Mouse (Mus musculus) myocyte (in vitro differentiated cells): ENCODE data around the gene Btbd19. TPM values are rescaled to one million over a fixed set of nuclear protein-coding genes. Genes with fewer than 3 reads are reported as not detected.

ENCODE experiments used
- H3K27me3 ChIP-seq: one replicate; pipeline ENCODE4 v1.6.1; 2011; ENCODE audit not compliant: control insufficient read depth, insufficient read depth, insufficient read length
- H3K36me3 ChIP-seq: one replicate; pipeline ENCODE4 v1.6.1; 2011; ENCODE audit not compliant: control insufficient read depth, insufficient read depth
- H3K4me2 ChIP-seq: one replicate; pipeline ENCODE4 v1.6.1; 2011; ENCODE audit warnings: low read depth, control low read depth
- H3K4me3 ChIP-seq: one replicate; pipeline ENCODE4 v1.5.1; 2011; ENCODE audit warnings: mild to moderate bottlenecking, control low read depth, moderate library complexity
- H3K79me2 ChIP-seq: one replicate; pipeline ENCODE4 v1.6.1; 2011; ENCODE audit not compliant: control insufficient read depth, insufficient read depth
- H3ac ChIP-seq: one replicate; pipeline ENCODE4 v1.6.1; 2011; ENCODE audit not compliant: control insufficient read depth, insufficient read length
- CEBPB ChIP-seq: IDR thresholded peaks from 2 replicates; pipeline ENCODE4 v1.6.1; 2011; ENCODE audit warnings: mild to moderate bottlenecking, moderate library complexity; ENCODE audit not compliant: poor library complexity, insufficient read depth, severe bottlenecking
- E2F4 ChIP-seq: IDR thresholded peaks from one replicate; pipeline ENCODE4 v1.6.1; 2011; ENCODE audit warnings: mild to moderate bottlenecking, control low read depth, moderate library complexity; ENCODE audit not compliant: insufficient read depth
- MAX ChIP-seq: IDR thresholded peaks from one replicate; pipeline ENCODE4 v1.6.1; 2011; ENCODE audit warnings: low read depth, mild to moderate bottlenecking, control low read depth
- MYOD1 ChIP-seq, 3 experiments: IDR thresholded peaks; one replicate each; pipeline ENCODE4 v1.6.1; 2011; ENCODE audit warnings: control low read depth in 2 of 3, low read depth in 2 of 3, mild to moderate bottlenecking in 2 of 3, moderate library complexity in 1 of 3; ENCODE audit not compliant: insufficient read length in 2 of 3, control insufficient read depth in 1 of 3
- MYOG ChIP-seq, 3 experiments: IDR thresholded peaks; one replicate each; pipeline ENCODE4 v1.6.1; 2011; ENCODE audit warnings: control low read depth in 2 of 3, low read depth in 2 of 3, mild to moderate bottlenecking in 2 of 3; ENCODE audit not compliant: insufficient read length in 2 of 3, control insufficient read depth in 1 of 3, insufficient read depth in 1 of 3
- POLR2A ChIP-seq: IDR thresholded peaks from one replicate; pipeline ENCODE4 v1.6.1; 2011; ENCODE audit warnings: low read depth, mild to moderate bottlenecking, control low read depth, moderate library complexity; ENCODE audit not compliant: insufficient read length
- POLR2AphosphoS2 ChIP-seq: IDR thresholded peaks from one replicate; pipeline ENCODE4 v1.6.1; 2011; ENCODE audit warnings: low read depth, control low read depth; ENCODE audit not compliant: insufficient read length
- REST ChIP-seq: IDR thresholded peaks from one replicate; pipeline ENCODE4 v1.6.1; 2011; ENCODE audit warnings: mild to moderate bottlenecking, control low read depth, moderate library complexity; ENCODE audit not compliant: insufficient read depth, insufficient read length
- SRF ChIP-seq: IDR thresholded peaks from one replicate; pipeline ENCODE4 v1.6.1; 2011; ENCODE audit warnings: low read depth; ENCODE audit not compliant: control insufficient read depth, insufficient read length
- TCF12 ChIP-seq: IDR thresholded peaks from one replicate; pipeline ENCODE4 v1.6.1; 2011; ENCODE audit warnings: mild to moderate bottlenecking, control low read depth; ENCODE audit not compliant: poor library complexity, insufficient read depth, severe bottlenecking
- TCF3 ChIP-seq: IDR thresholded peaks from one replicate; pipeline ENCODE4 v1.6.1; 2011; ENCODE audit warnings: low read depth, control low read depth; ENCODE audit not compliant: insufficient read length
- USF1 ChIP-seq: IDR thresholded peaks from one replicate; pipeline ENCODE4 v1.6.1; 2011; ENCODE audit warnings: low read depth, mild to moderate bottlenecking, control low read depth, moderate library complexity
- polyA plus RNA-seq: library from polyadenylated mRNA; unstranded; fragments of >200 nt; fragmentation: generic; extraction: Trizol; gene quantifications from one replicate; pipeline ENCODE4 v1.2.1, GENCODE M21; 2012; ENCODE audit warnings: missing spikeins

The Btbd19 gene
- polyA plus RNA-seq, 1 experiment, result 20.2 TPM

DNA sequence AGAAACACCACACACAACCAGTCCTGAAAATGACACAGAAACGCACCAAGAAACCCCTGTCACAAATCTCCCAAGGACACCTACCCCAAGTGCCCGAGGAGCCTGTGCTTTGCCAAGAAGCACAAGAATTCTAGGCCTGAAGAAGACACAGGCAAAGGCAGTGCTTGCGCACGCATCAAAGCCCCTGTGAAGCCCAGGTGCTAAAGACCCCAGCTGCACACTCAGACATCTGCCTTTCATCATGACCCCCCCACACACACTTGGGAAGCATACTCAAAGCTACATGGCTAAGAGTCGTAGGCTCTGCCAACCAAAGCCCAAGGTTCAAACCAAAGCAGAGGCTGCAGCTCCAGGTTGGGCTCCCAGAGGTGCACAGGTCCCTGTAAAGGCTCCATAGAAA, 9.9 kb downstream of the Btbd19 start:
- TF ChIP-seq TCF12, result no peak
- TF ChIP-seq USF1, result no peak
- TF ChIP-seq MAX, result no peak
- TF ChIP-seq CEBPB, result no peak
- no peak for TF ChIP-seq REST
- TF ChIP-seq MYOG (IDR thresholded peaks at IDR 0.05; ENCODE audit: control insufficient read depth in 1 of 3, insufficient read depth in 1 of 3, insufficient read length in 2 of 3, low read depth in 2 of 3), result no peak
- no peak for TF ChIP-seq POLR2A
- TF ChIP-seq SRF, result no peak
- no peak for TF ChIP-seq MYOD1 (IDR thresholded peaks at IDR 0.05; ENCODE audit: control insufficient read depth in 1 of 3, insufficient read length in 2 of 3, low read depth in 2 of 3)
- TF ChIP-seq TCF3, result no peak
- no peak for TF ChIP-seq POLR2AphosphoS2
- no peak for TF ChIP-seq E2F4
- Histone ChIP-seq H3K79me2 (no peaks in the 10 kb centered on the region), H3ac (no peak overlapping the region)

DNA sequence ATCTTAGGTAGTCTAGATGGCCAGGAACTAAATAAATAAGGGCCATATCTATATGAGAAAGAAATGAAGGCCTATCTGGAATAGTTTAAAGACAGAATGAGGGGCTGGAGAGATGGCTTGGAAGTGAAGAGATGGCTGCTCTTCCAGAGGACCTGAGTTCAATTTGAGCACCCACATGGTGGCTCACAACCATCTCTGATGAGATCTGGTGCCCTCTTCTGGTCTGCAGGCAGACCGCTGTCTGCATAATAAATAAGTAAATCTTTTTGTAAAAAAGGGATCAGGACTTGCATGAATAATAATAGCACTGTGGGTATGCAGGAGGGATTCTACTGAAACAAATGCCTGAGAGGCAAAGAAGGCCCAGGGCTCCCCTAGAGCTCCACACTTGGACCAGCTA, 12.3 kb downstream of the Btbd19 start:
- H3K79me2 ChIP-seq, result no peaks in the 10 kb centered on the region
- TF ChIP-seq TCF12, result no peak
- TF ChIP-seq POLR2AphosphoS2, result no peak
- TF ChIP-seq REST, result no peak
- TF ChIP-seq POLR2A, result no peak
- no peak for TF ChIP-seq TCF3
- TF ChIP-seq MYOG (IDR thresholded peaks at IDR 0.05; ENCODE audit: control insufficient read depth in 1 of 3, insufficient read depth in 1 of 3, insufficient read length in 2 of 3, low read depth in 2 of 3), result no peak
- TF ChIP-seq CEBPB, result no peak
- TF ChIP-seq MYOD1 (IDR thresholded peaks at IDR 0.05; ENCODE audit: control insufficient read depth in 1 of 3, insufficient read length in 2 of 3, low read depth in 2 of 3), result no peak
- no peak for TF ChIP-seq SRF
- no peak for TF ChIP-seq E2F4
- no peak for TF ChIP-seq USF1
- no peak overlapping the region for H3K4me3 ChIP-seq
- H3K27me3 ChIP-seq, result no peaks in the 10 kb centered on the region
- no peak overlapping the region for H3ac ChIP-seq
- H3K36me3 ChIP-seq, result no peaks in the 10 kb centered on the region
- no peak overlapping the region for H3K4me2 ChIP-seq

More for the DNA sequence above, 9.9 kb downstream of the Btbd19 start:
- no peaks in the 10 kb centered on the region for H3K36me3 ChIP-seq
- no peaks in the 10 kb centered on the region for H3K27me3 ChIP-seq
- no peak overlapping the region for H3K4me2 ChIP-seq
- H3K4me3 ChIP-seq, result no peak overlapping the region

DNA sequence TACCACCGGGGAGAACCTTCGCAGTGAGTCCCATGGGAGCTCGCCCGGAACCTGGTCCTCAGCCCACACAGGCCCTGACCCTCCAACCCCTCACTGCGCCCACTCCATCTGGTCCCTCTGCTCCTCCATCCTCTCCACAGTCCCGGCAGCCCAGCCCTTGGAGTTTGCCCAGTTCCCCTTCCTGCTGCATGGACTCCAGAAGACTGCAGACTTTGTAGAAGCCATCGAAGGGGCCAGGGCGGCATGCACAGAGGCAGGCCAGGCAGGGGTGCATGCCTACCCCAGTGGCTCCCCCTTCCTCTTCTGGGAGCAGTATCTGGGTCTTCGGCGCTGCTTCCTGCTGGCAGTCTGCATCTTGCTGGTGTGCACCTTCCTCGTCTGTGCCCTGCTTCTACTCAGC, 14.5 kb downstream of the Btbd19 start:
- no peaks in the 10 kb centered on the region for H3K27me3 ChIP-seq
- no peak overlapping the region for H3ac ChIP-seq
- no peak overlapping the region for H3K4me3 ChIP-seq
- H3K4me2 ChIP-seq, result no peak overlapping the region
- no peaks in the 10 kb centered on the region for H3K36me3 ChIP-seq
- no peak for TF ChIP-seq REST
- TF ChIP-seq POLR2AphosphoS2, result no peak
- no peak for TF ChIP-seq E2F4
- TF ChIP-seq TCF3, result no peak
- TF ChIP-seq MAX, result no peak
- TF ChIP-seq TCF12, result no peak
- no peak for TF ChIP-seq MYOD1 (IDR thresholded peaks at IDR 0.05; ENCODE audit: control insufficient read depth in 1 of 3, insufficient read length in 2 of 3, low read depth in 2 of 3)
- no peak for TF ChIP-seq SRF
- no peak for TF ChIP-seq MYOG (IDR thresholded peaks at IDR 0.05; ENCODE audit: control insufficient read depth in 1 of 3, insufficient read depth in 1 of 3, insufficient read length in 2 of 3, low read depth in 2 of 3)
- no peak for TF ChIP-seq USF1
- TF ChIP-seq POLR2A, result no peak
- TF ChIP-seq CEBPB, result no peak
- no peaks in the 10 kb centered on the region for H3K79me2 ChIP-seq

DNA sequence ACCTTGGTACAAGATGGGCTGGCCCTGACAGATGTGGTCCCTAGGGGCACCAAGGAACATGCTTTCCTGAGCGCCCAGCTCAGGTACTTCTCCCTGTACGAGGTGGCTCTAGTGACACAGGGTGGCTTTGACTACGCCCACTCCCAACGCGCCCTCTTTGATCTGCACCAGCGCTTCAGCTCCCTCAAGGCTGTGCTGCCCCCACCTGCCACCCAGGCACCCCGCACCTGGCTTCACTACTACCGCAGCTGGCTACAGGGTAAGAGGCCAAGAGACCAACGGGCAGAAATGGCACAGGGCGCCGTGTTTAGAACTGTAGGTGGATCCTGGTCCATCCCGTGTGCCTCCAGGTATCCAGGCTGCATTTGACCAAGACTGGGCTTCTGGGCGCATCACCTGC, 15.3 kb downstream of the Btbd19 start:
- Histone ChIP-seq H3K27me3 (no peaks in the 10 kb centered on the region), H3K4me3 (no peak overlapping the region), H3K36me3 (no peaks in the 10 kb centered on the region), H3ac (no peak overlapping the region), H3K4me2 (no peak overlapping the region), H3K79me2 (no peaks in the 10 kb centered on the region)
- TF ChIP-seq E2F4 (no peak), POLR2A (no peak), MYOD1 (IDR thresholded peaks at IDR 0.05; ENCODE audit: control insufficient read depth in 1 of 3, insufficient read length in 2 of 3, low read depth in 2 of 3) (no peak), SRF (no peak), TCF3 (no peak), POLR2AphosphoS2 (no peak), TCF12 (no peak), MAX (no peak), REST (no peak), USF1 (no peak), MYOG (IDR thresholded peaks at IDR 0.05; ENCODE audit: control insufficient read depth in 1 of 3, insufficient read depth in 1 of 3, insufficient read length in 2 of 3, low read depth in 2 of 3) (no peak), CEBPB (no peak)

DNA sequence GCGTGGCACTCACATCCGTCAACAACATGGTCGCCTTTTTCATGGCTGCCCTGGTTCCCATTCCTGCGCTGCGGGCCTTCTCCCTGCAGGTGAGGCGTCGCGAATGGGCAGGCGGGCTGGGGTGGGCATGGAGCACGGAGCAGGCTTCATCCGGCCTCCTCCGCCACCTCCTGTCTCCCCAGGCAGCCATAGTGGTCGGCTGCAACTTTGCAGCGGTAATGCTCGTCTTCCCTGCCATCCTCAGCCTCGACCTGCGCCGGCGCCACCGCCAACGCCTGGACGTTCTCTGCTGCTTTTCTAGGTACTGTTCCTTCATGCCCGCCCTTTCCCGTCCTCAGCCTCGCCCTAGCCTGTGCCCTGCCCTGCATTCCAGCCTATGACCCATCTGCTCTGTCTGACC, 16.2 kb downstream of the Btbd19 start:
- H3K4me2 ChIP-seq, result no peak overlapping the region
- TF ChIP-seq POLR2AphosphoS2 (no peak), POLR2A (no peak), TCF3 (no peak), CEBPB (no peak), SRF (no peak), REST (no peak), MYOD1 (IDR thresholded peaks at IDR 0.05; ENCODE audit: control insufficient read depth in 1 of 3, insufficient read length in 2 of 3, low read depth in 2 of 3) (no peak), MAX (no peak), MYOG (IDR thresholded peaks at IDR 0.05; ENCODE audit: control insufficient read depth in 1 of 3, insufficient read depth in 1 of 3, insufficient read length in 2 of 3, low read depth in 2 of 3) (no peak), USF1 (no peak), TCF12 (no peak)
- no peaks in the 10 kb centered on the region for H3K36me3 ChIP-seq
- H3K79me2 ChIP-seq, result no peaks in the 10 kb centered on the region
- H3ac ChIP-seq, result no peak overlapping the region
- no peaks in the 10 kb centered on the region for H3K27me3 ChIP-seq
- H3K4me3 ChIP-seq, result no peak overlapping the region
